ENCODE assay signal across 14 mouse cellular contexts in genomic region chr13:54337058-54337457, GRCm38 (mm10). TPM values are rescaled to one million over a fixed set of nuclear protein-coding genes. Genes with fewer than 3 reads are reported as not detected.
DNase-seq lines count a peak whose midpoint lies in the region; ATAC-seq and TF ChIP-seq lines count a peak whose summit lies in the region.
"Had no signal": no experiment of that assay in that cellular context is flagged by ENCODE, and none has a peak within 500 bp of the region (broad histone marks: within the 10 kb centered on the region; RNA-seq: fewer than 3 reads in every experiment).

No protein-coding gene starts in this region.

- no peak overlapping the region for H3K4me2 ChIP-seq in stomach, postnatal 0 days (replicated peaks; ENCODE audit: low read depth)
- H3K4me2 ChIP-seq: kidney, embryonic 15.5 days; liver, embryonic 13.5 days had no signal

- no peak for ATAC-seq in stomach, postnatal 0 days (ENCODE audit: low FRiP score, low TSS enrichment)
- ATAC-seq: inflammation-experienced regulatory T-cells, adult 6 months had no signal

- H3K27me3 ChIP-seq in stomach, postnatal 0 days (ENCODE audit: control insufficient read depth, insufficient read depth, low read length): no peaks in the 10 kb centered on the region
- H3K27me3 ChIP-seq: kidney, embryonic 15.5 days; liver, embryonic 13.5 days had no signal

- 73% methylated on average over 6 of the region's 6 CpGs for WGBS in stomach, postnatal 0 days

- H3K36me3 ChIP-seq in stomach, postnatal 0 days (ENCODE audit: control insufficient read depth, insufficient read depth, low read length): no peaks in the 10 kb centered on the region
- H3K36me3 ChIP-seq: kidney, embryonic 15.5 days; liver, embryonic 13.5 days had no signal

- H3K9me3 ChIP-seq in stomach, postnatal 0 days (ENCODE audit: control insufficient read depth, low read length): no peaks in the 10 kb centered on the region
- H3K9me3 ChIP-seq: kidney, embryonic 15.5 days; liver, embryonic 13.5 days had no signal

- no peak for TF ChIP-seq CTCF in stomach, postnatal 0 days (IDR thresholded peaks at IDR 0.05; ENCODE audit: low read depth)

- H3K27ac ChIP-seq in stomach, postnatal 0 days (replicated peaks): no peak overlapping the region
- H3K27ac ChIP-seq: kidney, embryonic 15.5 days; liver, embryonic 13.5 days had no signal

- H3K4me3 ChIP-seq in stomach, postnatal 0 days (ENCODE audit: low read depth, low read length): no peak overlapping the region
- H3K4me3 ChIP-seq: erythroblast, embryonic 14.5 days; kidney, embryonic 15.5 days; liver, embryonic 13.5 days; myocyte had no signal

- no peak for TF ChIP-seq EP300 in stomach, postnatal 0 days (optimal IDR thresholded peaks at IDR 0.05)

- DNase-seq in layer of hippocampus, adult 11-12 months (ENCODE audit: low spot score): peak; percentile 28
- DNase-seq in layer of hippocampus, postnatal 10 days (ENCODE audit: low spot score in 2 of 2): no peak
- DNase-seq in right cerebral cortex, adult 2 months (ENCODE audit: low spot score in 2 of 2): peak; percentile 66 to 70
- no peak for DNase-seq in right cerebral cortex, postnatal 10 days (ENCODE audit: low spot score in 2 of 2)
- DNase-seq in cerebellum, adult 8-10 months: peak; percentile 62
- DNase-seq in gastrocnemius, postnatal 4 days (ENCODE audit: low spot score in 2 of 2): no peak
- DNase-seq in stomach, postnatal 0 days (ENCODE audit: low spot score): no peak
- DNase-seq: liver, embryonic 13.5 days; lung, postnatal 10 days; thymus, adult 2 months had no signal

- H3K4me1 ChIP-seq in stomach, postnatal 0 days (replicated peaks; ENCODE audit: control insufficient read depth, insufficient read depth): no peaks in the 10 kb centered on the region
- H3K4me1 ChIP-seq: liver, embryonic 13.5 days had no signal

- no peak overlapping the region for H3K9ac ChIP-seq in stomach, postnatal 0 days (ENCODE audit: low read length)
- H3K9ac ChIP-seq: kidney, embryonic 15.5 days; liver, embryonic 13.5 days had no signal

RNA-seq across cellular contexts. Expression of gene Cplx2, which starts 34.1 kb away (rescaled TPM):
- total RNA-seq in layer of hippocampus, postnatal 10 days (2021): 100 to 1,000 TPM; 686 to 743 TPM
- total RNA-seq in gastrocnemius, postnatal 4 days (2021): 10 to 100 TPM; 12.8 to 13.4 TPM
- 1.8 and 1.9 TPM in 2 replicates for polyA plus RNA-seq in stomach, postnatal 0 days (2015; fragmentation: Nextera tagmentation; extraction: Ambion mirVana)
- polyA plus RNA-seq: inflammation-experienced regulatory T-cells, adult 6 months had no signal

Comparison
In these comparisons a context has a peak if more than half of its experiments do, and no peak if none do; other contexts are left out.
1. DNase-seq: peak in layer of hippocampus, adult 11-12 months (single experiment), right cerebral cortex, adult 2 months (2 of 2) and cerebellum, adult 8-10 months (single experiment); none in layer of hippocampus, postnatal 10 days (0 of 2), right cerebral cortex, postnatal 10 days (0 of 2), gastrocnemius, postnatal 4 days (0 of 2) and stomach, postnatal 0 days (single experiment).
2. RNA of gene Cplx2, which starts 34.1 kb away (total RNA-seq): 686 to 743 TPM in layer of hippocampus, postnatal 10 days; 12.8 to 13.4 TPM in gastrocnemius, postnatal 4 days; every median in the first group is over 10 times any median in the second.